Mouse (Mus musculus): Measurements from ENCODE around the gene Timp1. TPM values are rescaled to one million over a fixed set of nuclear protein-coding genes. Genes with fewer than 3 reads are reported as not detected.
A peak's percentile ranks its signal among the peaks of the same experiment; 100 is the strongest.

Timp1 gene
- 2.0 and 2.2 TPM in 2 replicates for polyA plus RNA-seq (2015; fragmentation: Nextera tagmentation; extraction: Ambion mirVana)

- H3K4me2 ChIP-seq: peak within 1 kb of the TSS; percentile 37
These were observed at the start of gene Timp1 for GRCm38 (mm10) chrX:20869962-20870513. Gene Timp1 (plus strand): TSS chrX:20870166.

DNA sequence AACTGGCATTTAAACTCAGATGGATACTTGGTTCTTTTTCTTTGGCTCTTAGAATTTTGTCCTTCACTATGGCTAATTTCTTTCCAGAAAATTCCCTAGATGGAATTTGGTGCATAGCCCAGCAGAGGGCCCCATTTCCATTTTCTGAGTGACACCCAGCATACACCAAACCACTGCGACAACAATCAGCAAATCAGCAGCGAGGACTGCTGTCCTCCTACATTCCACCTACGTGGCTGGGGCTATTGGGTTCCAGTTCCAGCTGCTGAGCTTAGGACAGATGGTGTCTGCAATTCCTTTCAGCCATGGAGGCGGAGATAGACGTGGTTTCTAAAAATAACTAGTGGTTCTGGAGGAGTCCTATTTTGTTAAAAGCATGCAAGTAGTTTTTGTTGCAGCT is 41.0 kb upstream of the Timp1 start:
- Histone ChIP-seq H3K36me3 (replicated peaks) (no peaks in the 10 kb centered on the region), H3K4me1 (replicated peaks) (no peaks in the 10 kb centered on the region), H3K27ac (replicated peaks) (no peak overlapping the region), H3K4me3 (replicated peaks) (no peak overlapping the region), H3K4me2 (no peak overlapping the region), H3K27me3 (no peaks in the 10 kb centered on the region), H3K9me3 (replicated peaks) (no peaks in the 10 kb centered on the region), H3K9ac (no peak overlapping the region)
- 22% methylated on average over 5 of the region's 5 CpGs for WGBS (ENCODE audit: insufficient replicate concordance)
- ATAC-seq (ENCODE audit: insufficient read depth): no peak

More at GRCm38 (mm10) chrX:20869962-20870513, at the start of gene Timp1:
- Histone ChIP-seq H3K4me3 (replicated peaks) (no peak within 1 kb of the TSS), H3K9me3 (replicated peaks) (no peaks in the 10 kb centered on the region), H3K27me3 (peaks cover 10% of the 10 kb centered on the region), H3K9ac (no peak within 1 kb of the TSS), H3K27ac (replicated peaks) (no peak within 1 kb of the TSS), H3K4me1 (replicated peaks) (no peaks in the 10 kb centered on the region), H3K36me3 (replicated peaks) (no peaks in the 10 kb centered on the region)
- ATAC-seq (ENCODE audit: insufficient read depth): no peak
- 10% methylated on average over 18 of the region's 18 CpGs for WGBS (ENCODE audit: insufficient replicate concordance)

- no peak for ATAC-seq (ENCODE audit: insufficient read depth)
- WGBS (ENCODE audit: insufficient replicate concordance): 62% methylated on average over 3 of the region's 3 CpGs
- H3K9ac ChIP-seq: no peak overlapping the region
These were observed 22.7 kb upstream of the Timp1 start for GRCm38 (mm10) chrX:20847232-20847631.

GRCm38 (mm10) chrX:20847816-20848215 is 22.1 kb upstream of the Timp1 start:
- H3K4me3 ChIP-seq (replicated peaks): peak overlapping the region; percentile 69
- no peak for ATAC-seq (ENCODE audit: insufficient read depth)
- H3K27me3 ChIP-seq: no peaks in the 10 kb centered on the region
- peaks cover 20% of the 10 kb centered on the region for H3K36me3 ChIP-seq (replicated peaks)
- H3K4me2 ChIP-seq: peak overlapping the region; percentile 72
- no peak overlapping the region for H3K9ac ChIP-seq
- H3K4me1 ChIP-seq (replicated peaks): peaks cover 7% of the 10 kb centered on the region
- H3K9me3 ChIP-seq (replicated peaks): no peaks in the 10 kb centered on the region
- no peak overlapping the region for H3K27ac ChIP-seq (replicated peaks)
- WGBS (ENCODE audit: insufficient replicate concordance): 34% methylated on average over 2 of the region's 2 CpGs

More at GRCm38 (mm10) chrX:20847232-20847631, 22.7 kb upstream of the Timp1 start:
- no peak overlapping the region for H3K4me2 ChIP-seq
- H3K4me1 ChIP-seq (replicated peaks): peaks cover 7% of the 10 kb centered on the region
- H3K4me3 ChIP-seq (replicated peaks): no peak overlapping the region
- H3K27me3 ChIP-seq: no peaks in the 10 kb centered on the region
- no peak overlapping the region for H3K27ac ChIP-seq (replicated peaks)
- no peaks in the 10 kb centered on the region for H3K9me3 ChIP-seq (replicated peaks)
- H3K36me3 ChIP-seq (replicated peaks): peaks cover 19% of the 10 kb centered on the region

DNA sequence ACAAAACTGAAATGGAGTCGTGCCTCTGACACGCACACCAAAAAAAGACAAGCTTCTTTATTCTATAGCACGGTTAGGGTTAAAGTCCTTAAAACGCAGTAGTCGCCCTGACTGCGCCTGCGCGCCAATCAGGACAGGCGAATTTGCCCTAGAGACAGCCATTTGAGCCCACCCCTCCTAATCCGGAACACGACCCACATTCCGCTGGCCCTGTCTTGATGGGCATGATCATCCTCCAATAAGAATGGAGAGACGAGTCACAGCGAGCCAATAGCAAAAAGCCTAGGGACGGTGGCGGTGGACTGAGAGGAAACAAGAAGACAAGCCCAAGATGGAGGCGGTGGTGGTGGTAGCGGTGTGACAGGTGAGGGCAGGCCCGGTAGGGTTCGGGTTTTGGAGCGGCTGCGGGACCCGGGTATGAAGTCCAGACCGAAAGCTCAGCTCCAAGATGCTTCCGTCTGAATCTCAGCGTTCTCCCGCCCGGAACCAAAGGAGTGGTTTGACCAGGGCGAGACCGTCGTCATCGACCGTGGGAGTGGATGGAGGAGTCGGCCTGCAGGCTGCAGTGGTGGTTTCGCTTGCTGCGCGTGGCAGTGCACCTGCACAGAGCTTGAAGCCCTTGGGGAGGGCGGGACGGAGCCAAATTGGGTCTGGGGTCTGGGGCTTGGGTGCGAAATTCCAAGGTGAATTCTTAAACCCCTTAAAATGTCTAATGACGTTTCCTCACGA is 21.5 kb upstream of the Timp1 start:
- Histone ChIP-seq H3K4me3 (replicated peaks) (peak overlapping the region; percentile 69), H3K36me3 (replicated peaks) (peaks cover 26% of the 10 kb centered on the region), H3K27me3 (no peaks in the 10 kb centered on the region), H3K9ac (peak overlapping the region; percentile 64), H3K27ac (replicated peaks) (no peak overlapping the region), H3K4me1 (replicated peaks) (peaks cover 7% of the 10 kb centered on the region), H3K4me2 (peak overlapping the region; percentile 72), H3K9me3 (replicated peaks) (no peaks in the 10 kb centered on the region)
- WGBS (ENCODE audit: insufficient replicate concordance): 12% methylated on average over 42 of the region's 42 CpGs
- peak; percentile 97 for ATAC-seq (ENCODE audit: insufficient read depth)

DNA sequence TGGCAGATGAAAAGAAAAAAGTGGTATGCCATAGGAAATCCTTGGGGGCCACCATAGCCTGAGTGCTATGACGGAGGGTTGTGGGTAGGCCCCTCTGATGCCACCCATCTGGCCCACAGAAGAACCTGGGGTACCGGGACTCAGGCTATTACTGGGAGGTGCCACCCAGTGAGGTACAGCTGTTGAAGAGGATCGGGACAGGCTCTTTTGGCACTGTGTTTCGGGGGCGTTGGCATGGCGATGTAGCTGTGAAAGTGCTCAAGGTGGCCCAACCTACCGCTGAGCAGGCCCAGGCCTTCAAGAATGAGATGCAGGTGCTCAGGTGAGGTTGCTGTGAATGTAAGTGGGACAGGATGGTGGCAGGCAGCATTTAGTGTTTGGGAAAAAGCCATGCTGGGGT is 16.2 kb upstream of the Timp1 start:
- Histone ChIP-seq H3K36me3 (replicated peaks) (peaks cover 41% of the 10 kb centered on the region), H3K9me3 (replicated peaks) (no peaks in the 10 kb centered on the region), H3K4me3 (replicated peaks) (no peak overlapping the region), H3K4me2 (no peak overlapping the region), H3K27ac (replicated peaks) (no peak overlapping the region), H3K27me3 (no peaks in the 10 kb centered on the region), H3K9ac (no peak overlapping the region), H3K4me1 (replicated peaks) (peaks cover 7% of the 10 kb centered on the region)
- ATAC-seq (ENCODE audit: insufficient read depth): no peak
- 81% methylated on average over 7 of the region's 7 CpGs for WGBS (ENCODE audit: insufficient replicate concordance)

DNA sequence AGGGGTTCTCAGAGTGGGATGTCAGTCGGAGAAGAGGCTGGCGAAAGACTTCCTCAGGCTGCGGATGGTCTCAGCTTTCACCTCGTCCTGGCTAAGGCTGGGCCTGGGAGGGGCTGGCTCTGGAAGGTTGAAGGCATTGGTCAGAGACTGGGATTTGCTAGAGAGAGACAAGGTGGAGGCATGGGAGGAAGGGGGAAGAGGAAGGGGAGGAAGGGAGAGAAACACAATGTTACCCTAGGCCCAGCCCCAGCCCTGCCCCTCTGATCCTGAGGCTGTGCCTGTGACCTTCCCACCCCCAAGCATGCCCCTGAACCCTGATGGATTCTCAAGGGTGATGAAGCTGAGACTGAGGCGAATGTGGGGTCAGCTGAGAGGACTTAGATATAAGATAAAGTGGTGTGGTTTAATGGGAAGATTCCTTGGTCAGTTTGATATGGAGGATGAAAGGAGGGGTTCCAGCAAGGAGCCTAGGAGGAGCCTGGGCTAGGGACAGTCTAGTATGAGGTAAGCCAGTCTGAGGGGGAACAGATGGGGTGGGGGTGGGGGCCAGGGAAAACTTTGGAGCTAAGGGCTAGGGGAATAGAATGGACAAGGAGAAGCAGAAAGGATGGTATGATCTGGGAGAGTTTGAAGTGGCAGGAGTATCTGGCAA is 8.4 kb upstream of the Timp1 start:
- no peak overlapping the region for H3K4me2 ChIP-seq
- H3K4me1 ChIP-seq (replicated peaks): peaks cover 7% of the 10 kb centered on the region; the same call in 1 of the 2 replicates
- H3K27me3 ChIP-seq: no peaks in the 10 kb centered on the region
- no peak overlapping the region for H3K27ac ChIP-seq (replicated peaks)
- no peaks in the 10 kb centered on the region for H3K9me3 ChIP-seq (replicated peaks)
- peaks cover 7% of the 10 kb centered on the region; the same call in 1 of the 2 replicates for H3K36me3 ChIP-seq (replicated peaks)
- no peak overlapping the region for H3K4me3 ChIP-seq (replicated peaks)
- no peak overlapping the region for H3K9ac ChIP-seq
- ATAC-seq (ENCODE audit: insufficient read depth): no peak
- WGBS (ENCODE audit: insufficient replicate concordance): 42% methylated on average over 5 of the region's 5 CpGs

DNA sequence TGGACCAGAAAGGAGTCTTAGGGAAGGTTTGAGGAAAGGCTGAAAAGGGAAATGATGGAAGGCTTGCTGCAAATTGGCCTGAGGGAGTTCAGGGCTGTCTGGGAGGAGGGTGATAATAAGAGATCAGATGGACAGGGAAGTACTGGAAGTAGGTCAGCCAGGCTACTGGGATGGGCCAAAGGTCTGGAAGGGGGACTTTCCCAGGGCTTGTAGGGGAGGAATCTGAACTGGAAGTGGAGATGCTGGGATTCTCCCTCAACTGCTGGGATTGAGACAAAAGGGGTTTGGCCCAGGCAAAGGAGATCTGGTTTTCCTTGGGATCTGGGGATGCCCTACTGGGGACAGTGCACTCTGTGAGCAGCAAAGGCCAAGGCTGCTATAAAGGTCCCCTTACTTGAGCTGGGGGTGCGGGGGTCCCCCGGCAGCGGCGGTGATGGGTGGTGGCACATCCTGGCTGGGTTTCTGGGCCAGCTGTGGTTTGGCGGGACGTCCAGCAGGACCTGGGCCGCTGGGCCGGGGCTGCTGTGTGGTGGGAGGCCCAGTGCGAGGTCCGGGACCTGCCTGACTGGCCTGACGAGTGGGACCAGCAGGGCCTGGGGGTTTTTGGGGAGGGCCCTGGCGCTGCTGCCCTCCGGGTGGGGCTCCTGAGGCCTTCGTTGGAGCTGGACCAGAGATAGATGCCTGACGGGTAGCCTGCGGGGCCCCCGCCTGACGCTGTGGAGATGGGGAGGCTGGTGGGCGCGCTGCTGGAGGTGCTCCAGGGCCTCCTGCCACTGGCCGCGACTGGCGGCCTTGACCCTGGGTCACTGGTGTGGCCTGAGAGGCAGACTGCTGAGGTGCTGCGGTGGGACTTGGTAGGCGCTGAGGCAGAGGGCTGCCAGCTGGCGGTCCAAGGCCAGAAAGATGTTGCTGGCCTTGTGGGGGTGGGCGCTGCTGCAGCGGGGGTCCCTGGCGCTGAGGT is 7.6 kb upstream of the Timp1 start:
- H3K4me2 ChIP-seq: peak overlapping the region; percentile 15
- 0 out of 2 replicates have a peak, but pooled peaks have one; percentile 28 for ATAC-seq (ENCODE audit: insufficient read depth)
- WGBS (ENCODE audit: insufficient replicate concordance): 45% methylated on average over 29 of the region's 29 CpGs

GRCm38 (mm10) chrX:20863161-20864101 is 6.5 kb upstream of the Timp1 start:
- Histone ChIP-seq H3K4me2 (no peak overlapping the region), H3K4me3 (replicated peaks) (no peak overlapping the region), H3K9ac (no peak overlapping the region), H3K27me3 (no peaks in the 10 kb centered on the region), H3K27ac (replicated peaks) (no peak overlapping the region), H3K36me3 (replicated peaks) (no peaks in the 10 kb centered on the region; the same call in 1 of the 2 replicates), H3K9me3 (replicated peaks) (no peaks in the 10 kb centered on the region), H3K4me1 (replicated peaks) (peaks cover 7% of the 10 kb centered on the region; the same call in 1 of the 2 replicates)
- WGBS (ENCODE audit: insufficient replicate concordance): 53% methylated on average over 9 of the region's 9 CpGs
- ATAC-seq (ENCODE audit: insufficient read depth): no peak

More for the DNA sequence above, 7.6 kb upstream of the Timp1 start:
- H3K27me3 ChIP-seq: no peaks in the 10 kb centered on the region
- no peak overlapping the region for H3K27ac ChIP-seq (replicated peaks)
- H3K36me3 ChIP-seq (replicated peaks): peaks cover 6% of the 10 kb centered on the region; the same call in 1 of the 2 replicates
- peaks cover 7% of the 10 kb centered on the region; the same call in 1 of the 2 replicates for H3K4me1 ChIP-seq (replicated peaks)
- H3K9ac ChIP-seq: no peak overlapping the region
- H3K9me3 ChIP-seq (replicated peaks): no peaks in the 10 kb centered on the region
- no peak overlapping the region for H3K4me3 ChIP-seq (replicated peaks)

GRCm38 (mm10) chrX:20868091-20868490 is 1.9 kb upstream of the Timp1 start:
- no peak for ATAC-seq (ENCODE audit: insufficient read depth)
- H3K9ac ChIP-seq: no peak overlapping the region
- no peak overlapping the region for H3K4me2 ChIP-seq
- no peak overlapping the region for H3K4me3 ChIP-seq (replicated peaks)
- H3K9me3 ChIP-seq (replicated peaks): no peaks in the 10 kb centered on the region
- H3K4me1 ChIP-seq (replicated peaks): no peaks in the 10 kb centered on the region
- WGBS (ENCODE audit: insufficient replicate concordance): 49% methylated on average over 4 of the region's 4 CpGs
- peaks cover 10% of the 10 kb centered on the region for H3K27me3 ChIP-seq
- no peaks in the 10 kb centered on the region for H3K36me3 ChIP-seq (replicated peaks)
- H3K27ac ChIP-seq (replicated peaks): no peak overlapping the region

Data from liver, embryonic 15.5 days (tissue).